Mouse (Mus musculus) ES-E14 (cell line): ENCODE measurements at regions not wholly inside any gene's neighbourhood (a gene's known extent, or its start where the extent isn't known, plus 50 kb on each side); places are given as distances from the start of the nearest gene placed in this dataset.

Source experiments
- DNase-seq: peaks from one replicate; pipeline ENCODE4 v3.0.0-alpha.2; 2013; ENCODE audit warnings: low read depth, low spot score
- H3K27ac ChIP-seq: 2 replicates; pipeline ENCODE4 v1.5.1; 2012; ENCODE audit warnings: low read depth, mild to moderate bottlenecking, low read length, moderate library complexity, mixed read lengths; ENCODE audit not compliant: poor library complexity, insufficient read depth, severe bottlenecking
- H3K36me3 ChIP-seq: 2 replicates; pipeline ENCODE4 v1.6.1; 2012; ENCODE audit warnings: mild to moderate bottlenecking, low read length, moderate library complexity, mixed read lengths; ENCODE audit not compliant: control insufficient read depth, poor library complexity, insufficient read depth, severe bottlenecking
- H3K4me1 ChIP-seq, 2 experiments: fragments of 150-350 bp in 1 of 2; sonication (generic) in 1 of 2; 2 replicates each; pipeline ENCODE4 v1.6.1; 2012; ENCODE audit warnings: low read length in 2 of 2, mild to moderate bottlenecking in 1 of 2, mixed read lengths in 1 of 2; ENCODE audit not compliant: control insufficient read depth in 2 of 2, insufficient read depth in 2 of 2, poor library complexity in 1 of 2
- H3K4me3 ChIP-seq, 2 experiments: fragments of 150-350 bp in 1 of 2; sonication (generic) in 1 of 2; 2 replicates each; pipeline ENCODE4 v1.5.1; 2012; ENCODE audit warnings: low read length in 2 of 2, low read depth in 1 of 2, mild to moderate bottlenecking in 1 of 2, mixed read lengths in 1 of 2; ENCODE audit not compliant: insufficient read depth in 1 of 2, poor library complexity in 1 of 2, severe bottlenecking in 1 of 2
- H3K9ac ChIP-seq: 2 replicates; pipeline ENCODE4 v1.6.1; 2012; ENCODE audit warnings: low read depth, mild to moderate bottlenecking, low read length, mixed read lengths; ENCODE audit not compliant: poor library complexity, insufficient read depth, severe bottlenecking
- H3K9me3 ChIP-seq: fragments of 150-350 bp; sonication (generic); 2 replicates; pipeline ENCODE4 v1.6.1; 2012; ENCODE audit warnings: low read depth, mild to moderate bottlenecking, low read length; ENCODE audit not compliant: control insufficient read depth, insufficient read depth
- CHD2 ChIP-seq: IDR thresholded peaks from 2 replicates; pipeline ENCODE4 v1.6.1; 2014; ENCODE audit warnings: mild to moderate bottlenecking, low read depth, low read length, inconsistent platforms
- HCFC1 ChIP-seq: IDR thresholded peaks from 2 replicates; pipeline ENCODE4 v1.6.1; 2012; ENCODE audit warnings: low read length, inconsistent platforms, borderline replicate concordance; ENCODE audit not compliant: insufficient read depth
- MAFK ChIP-seq: IDR thresholded peaks from 2 replicates; pipeline ENCODE4 v1.6.1; 2014; ENCODE audit warnings: mild to moderate bottlenecking, low read depth, low read length, inconsistent platforms; ENCODE audit not compliant: insufficient read depth
- ZC3H11A ChIP-seq: IDR thresholded peaks from 2 replicates; pipeline ENCODE4 v1.6.1; 2012; ENCODE audit warnings: low read depth, mild to moderate bottlenecking, inconsistent platforms, low read length, borderline replicate concordance
- ZNF384 ChIP-seq: IDR thresholded peaks from 2 replicates; pipeline ENCODE4 v1.6.1; 2012; ENCODE audit warnings: low read depth, low read length, inconsistent platforms
- in situ Hi-C, 2 experiments: fragments of 600-800 bp; cut with MboI; formaldehyde crosslinking; loops; one replicate each; pipeline ENCODE4 v1.15.1; 2025; ENCODE audit warnings: low sequenced_read_pairs in 2 of 2, inconsistent platforms in 1 of 2; ENCODE audit not compliant: unreplicated experiment in 2 of 2

GRCm38 (mm10) chr13:101202565-101203313 lies 369.5 kb upstream of the Slc30a5 start:
- TF ChIP-seq CHD2 (no peak), MAFK (no peak), ZNF384 (no peak), ZC3H11A (no peak), HCFC1 (no peak)
- in situ Hi-C loops, result no loop called here

GRCm38 (mm10) chr13:101190249-101190830 lies 357.1 kb upstream of the Slc30a5 start:
- TF ChIP-seq MAFK, result no peak
- no peak for TF ChIP-seq CHD2
- no peak for TF ChIP-seq HCFC1
- Histone ChIP-seq H3K9ac (no peak overlapping the region), H3K9me3 (no peaks in the 10 kb centered on the region), H3K4me3 (no peak overlapping the region), H3K4me1 (no peaks in the 10 kb centered on the region), H3K36me3 (no peaks in the 10 kb centered on the region), H3K27ac (no peak overlapping the region)
- in situ Hi-C loops, result no loop called here
- DNase-seq, result no peak

More at GRCm38 (mm10) chr13:101202565-101203313, 369.5 kb upstream of the Slc30a5 start:
- Histone ChIP-seq H3K4me3 (no peak overlapping the region), H3K36me3 (no peaks in the 10 kb centered on the region), H3K9ac (no peak overlapping the region), H3K4me1 (no peaks in the 10 kb centered on the region), H3K9me3 (no peaks in the 10 kb centered on the region), H3K27ac (no peak overlapping the region)
- no peak for DNase-seq

GRCm38 (mm10) chr13:101182387-101182786 lies 349.2 kb upstream of the Slc30a5 start:
- H3K27ac ChIP-seq, result no peak overlapping the region
- no peaks in the 10 kb centered on the region for H3K36me3 ChIP-seq
- no peak for TF ChIP-seq MAFK
- TF ChIP-seq HCFC1, result no peak
- no peak for TF ChIP-seq CHD2
- TF ChIP-seq ZNF384, result no peak
- TF ChIP-seq ZC3H11A, result no peak
- DNase-seq, result no peak
- H3K9me3 ChIP-seq, result no peaks in the 10 kb centered on the region
- in situ Hi-C loops, result no loop called here
- no peaks in the 10 kb centered on the region for H3K4me1 ChIP-seq
- H3K9ac ChIP-seq, result no peak overlapping the region
- no peak overlapping the region for H3K4me3 ChIP-seq

- Histone ChIP-seq H3K4me1 (no peaks in the 10 kb centered on the region), H3K4me3 (no peak overlapping the region), H3K27ac (no peak overlapping the region), H3K9ac (no peak overlapping the region), H3K36me3 (no peaks in the 10 kb centered on the region), H3K9me3 (no peaks in the 10 kb centered on the region)
- TF ChIP-seq CHD2, result no peak
- TF ChIP-seq ZC3H11A, result no peak
- TF ChIP-seq HCFC1, result no peak
- no peak for TF ChIP-seq ZNF384
- TF ChIP-seq MAFK, result no peak
- in situ Hi-C loops, result no loop called here
- DNase-seq, result no peak
Measured at GRCm38 (mm10) chr13:101175017-101175689, 341.9 kb upstream of the Slc30a5 start.
